Mouse (Mus musculus): Measurements from ENCODE around the gene Ascl1. TPM values are rescaled to one million over a fixed set of nuclear protein-coding genes. Genes with fewer than 3 reads are reported as not detected.

Gene Ascl1
- polyA plus RNA-seq (2012; rRNA removed): 0.04 TPM in 1 of 2 replicates, not detected in the other

DNA sequence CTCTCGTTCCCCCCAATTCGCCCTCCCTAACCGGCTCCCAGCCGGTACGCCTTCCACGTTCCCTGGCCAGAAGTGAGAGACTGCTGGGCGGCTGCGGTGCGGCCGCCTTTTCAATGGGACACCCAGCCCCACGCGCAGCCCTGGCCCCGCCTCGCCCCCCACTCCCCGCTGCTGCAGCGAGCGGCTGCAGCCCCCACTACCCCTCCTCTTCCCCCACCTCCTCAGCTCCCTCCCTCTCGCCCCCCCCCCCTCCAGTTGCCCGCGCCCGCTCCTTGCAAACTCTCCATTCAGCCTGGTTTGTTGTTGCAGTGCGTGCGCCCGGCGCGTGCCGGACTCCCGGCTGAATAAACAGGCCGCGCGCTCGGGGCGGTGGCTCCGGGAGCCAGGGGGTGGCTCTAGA lies at the start of gene Ascl1:
Gene Ascl1 (minus strand): TSS at position 85 of the 400 bp plus-strand sequence.
- Histone ChIP-seq H3K27ac (ENCODE audit: control insufficient read depth, insufficient read depth, low read depth, low read length) (no peak within 1 kb of the TSS), H3K36me3 (ENCODE audit: control insufficient read depth, insufficient read depth, low read length) (no peaks in the 10 kb centered on the region), H3K4me1 (ENCODE audit: control insufficient read depth, insufficient read depth, low read length) (peaks cover 7% of the 10 kb centered on the region; the same call in 1 of the 2 replicates), H3K27me3 (ENCODE audit: control insufficient read depth, insufficient read depth, low read length) (no peaks in the 10 kb centered on the region), H3K4me3 (ENCODE audit: control insufficient read depth, low read depth, low read length) (peak within 1 kb of the TSS; percentile 30)
- TF ChIP-seq POLR2A (IDR thresholded peaks at IDR 0.05; ENCODE audit: control insufficient read depth, low read depth, low read length): no peak
- no peak for TF ChIP-seq CTCF (IDR thresholded peaks at IDR 0.05; ENCODE audit: control insufficient read depth, insufficient read depth, insufficient replicate concordance, low read depth, low read length)

DNA sequence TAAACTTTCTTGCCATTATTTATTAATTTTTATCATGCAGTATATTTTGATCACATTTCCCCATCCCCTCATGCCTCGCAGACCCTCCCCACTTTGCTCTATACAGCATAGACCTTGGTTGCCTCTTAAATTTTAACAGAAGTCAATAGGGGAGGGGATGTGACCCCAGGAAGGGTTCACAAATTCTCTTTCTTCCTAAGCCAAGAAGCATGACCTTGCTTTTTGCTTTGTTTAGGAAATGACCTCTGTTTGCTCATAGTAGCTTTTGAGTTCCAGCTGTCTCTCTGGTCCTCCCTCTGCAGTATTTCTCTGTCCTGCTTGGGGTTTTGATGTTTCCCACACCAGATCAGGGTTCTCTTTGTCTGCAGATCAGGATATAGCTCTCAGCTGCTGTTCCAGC lies 40.7 kb upstream of the Ascl1 start:
- H3K27ac ChIP-seq (ENCODE audit: control insufficient read depth, insufficient read depth, low read depth, low read length): no peak overlapping the region
- H3K27me3 ChIP-seq (ENCODE audit: control insufficient read depth, insufficient read depth, low read length): no peaks in the 10 kb centered on the region
- TF ChIP-seq POLR2A (IDR thresholded peaks at IDR 0.05; ENCODE audit: control insufficient read depth, low read depth, low read length): no peak
- TF ChIP-seq CTCF (IDR thresholded peaks at IDR 0.05; ENCODE audit: control insufficient read depth, insufficient read depth, insufficient replicate concordance, low read depth, low read length): no peak
- no peaks in the 10 kb centered on the region for H3K36me3 ChIP-seq (ENCODE audit: control insufficient read depth, insufficient read depth, low read length)
- no peak overlapping the region for H3K4me3 ChIP-seq (ENCODE audit: control insufficient read depth, low read depth, low read length)
- no peaks in the 10 kb centered on the region for H3K4me1 ChIP-seq (ENCODE audit: control insufficient read depth, insufficient read depth, low read length)

DNA sequence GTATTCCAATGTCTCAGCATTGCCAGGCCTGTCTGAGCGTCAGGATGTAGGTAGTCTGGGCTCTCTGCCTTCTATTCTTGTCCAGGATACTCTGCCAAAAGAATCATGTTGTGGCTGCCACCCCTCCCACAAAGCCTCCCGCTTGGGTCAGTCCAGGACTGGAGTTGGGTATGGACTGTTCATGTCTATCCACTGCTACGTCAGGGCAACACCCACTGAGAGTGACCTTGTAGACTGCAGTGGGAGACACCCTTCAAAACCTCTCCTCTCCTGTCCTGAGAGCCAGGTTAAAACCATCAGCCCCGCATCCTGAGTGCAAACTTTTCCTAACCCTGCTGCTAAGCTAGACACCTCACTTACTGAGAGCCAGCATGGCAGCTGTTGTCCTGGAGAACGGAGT lies 28.2 kb upstream of the Ascl1 start, which contains the start of gene Pah:
Gene Pah (plus strand): TSS at position 150 of the 400 bp plus-strand sequence.
- Histone ChIP-seq H3K4me1 (ENCODE audit: control insufficient read depth, insufficient read depth, low read length) (no peaks in the 10 kb centered on the region), H3K4me3 (ENCODE audit: control insufficient read depth, low read depth, low read length) (no peak within 1 kb of the TSS), H3K27ac (ENCODE audit: control insufficient read depth, insufficient read depth, low read depth, low read length) (no peak within 1 kb of the TSS), H3K36me3 (ENCODE audit: control insufficient read depth, insufficient read depth, low read length) (no peaks in the 10 kb centered on the region), H3K27me3 (ENCODE audit: control insufficient read depth, insufficient read depth, low read length) (no peaks in the 10 kb centered on the region)
- TF ChIP-seq CTCF (IDR thresholded peaks at IDR 0.05; ENCODE audit: control insufficient read depth, insufficient read depth, insufficient replicate concordance, low read depth, low read length): no peak

DNA sequence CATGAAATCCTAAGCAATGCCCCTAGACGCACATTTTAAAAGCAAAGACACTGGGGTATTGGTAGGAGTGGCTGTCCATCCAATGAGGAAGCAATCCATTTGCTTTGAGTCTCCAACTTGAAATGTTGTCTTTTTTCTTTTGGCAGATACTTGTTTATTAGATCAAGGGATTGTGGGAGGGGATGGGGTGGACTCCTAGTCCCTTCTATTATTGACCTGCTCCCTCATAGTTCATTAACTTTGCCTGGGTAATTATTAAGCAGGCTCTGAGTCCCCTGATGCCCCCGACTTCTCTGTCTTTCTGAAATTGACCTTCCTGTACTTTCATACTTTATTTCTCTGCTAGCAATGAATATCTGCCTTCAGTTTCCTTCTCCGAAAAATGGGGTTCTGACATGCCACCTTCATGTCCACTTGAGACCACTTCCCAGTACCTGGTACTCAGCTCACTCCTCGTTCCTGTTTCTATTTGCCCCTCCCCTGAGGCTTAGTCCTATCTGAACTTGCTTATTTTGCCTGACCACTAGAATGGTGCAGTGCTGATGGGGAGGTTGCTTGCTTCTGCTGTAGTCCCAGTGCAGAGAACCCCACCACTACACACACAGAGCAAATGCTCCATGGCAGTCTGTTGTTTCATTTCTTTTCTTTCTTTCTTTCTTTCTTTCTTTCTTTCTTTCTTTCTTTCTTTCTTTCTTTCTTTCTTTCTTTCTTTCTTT lies 27.1 kb upstream of the Ascl1 start:
- no peak overlapping the region for H3K4me3 ChIP-seq (ENCODE audit: control insufficient read depth, low read depth, low read length)
- H3K4me1 ChIP-seq (ENCODE audit: control insufficient read depth, insufficient read depth, low read length): 0 out of 2 replicates have a peak, but pooled peaks cover 2% of the 10 kb centered on the region
- no peaks in the 10 kb centered on the region for H3K27me3 ChIP-seq (ENCODE audit: control insufficient read depth, insufficient read depth, low read length)
- H3K36me3 ChIP-seq (ENCODE audit: control insufficient read depth, insufficient read depth, low read length): no peaks in the 10 kb centered on the region
- TF ChIP-seq CTCF (IDR thresholded peaks at IDR 0.05; ENCODE audit: control insufficient read depth, insufficient read depth, insufficient replicate concordance, low read depth, low read length) (no peak), POLR2A (IDR thresholded peaks at IDR 0.05; ENCODE audit: control insufficient read depth, low read depth, low read length) (no peak)
- H3K27ac ChIP-seq (ENCODE audit: control insufficient read depth, insufficient read depth, low read depth, low read length): no peak overlapping the region

DNA sequence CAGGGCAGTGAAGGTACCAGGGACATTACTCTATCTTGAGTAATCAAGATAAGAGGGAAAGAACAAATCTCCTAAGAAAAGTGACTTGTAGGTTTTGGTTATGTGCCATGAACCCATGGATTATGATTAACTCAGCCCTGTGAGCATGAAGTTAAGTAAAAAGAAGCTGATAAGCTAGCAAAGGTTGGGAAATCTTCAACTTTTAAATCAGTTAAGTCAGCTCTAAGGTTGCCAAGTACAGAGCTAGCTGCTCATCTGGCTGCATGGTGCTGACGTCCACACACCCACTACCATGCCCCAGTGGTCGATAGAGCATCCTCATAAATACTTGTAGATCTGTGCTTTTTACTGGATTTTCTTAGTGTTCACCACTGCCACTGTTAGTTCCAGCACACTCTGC lies 25.1 kb upstream of the Ascl1 start:
- Histone ChIP-seq H3K4me3 (ENCODE audit: control insufficient read depth, low read depth, low read length) (no peak overlapping the region), H3K36me3 (ENCODE audit: control insufficient read depth, insufficient read depth, low read length) (no peaks in the 10 kb centered on the region), H3K27me3 (ENCODE audit: control insufficient read depth, insufficient read depth, low read length) (no peaks in the 10 kb centered on the region), H3K4me1 (ENCODE audit: control insufficient read depth, insufficient read depth, low read length) (0 out of 2 replicates have a peak, but pooled peaks cover 2% of the 10 kb centered on the region), H3K27ac (ENCODE audit: control insufficient read depth, insufficient read depth, low read depth, low read length) (no peak overlapping the region)
- TF ChIP-seq POLR2A (IDR thresholded peaks at IDR 0.05; ENCODE audit: control insufficient read depth, low read depth, low read length) (no peak), CTCF (IDR thresholded peaks at IDR 0.05; ENCODE audit: control insufficient read depth, insufficient read depth, insufficient replicate concordance, low read depth, low read length) (no peak)

DNA sequence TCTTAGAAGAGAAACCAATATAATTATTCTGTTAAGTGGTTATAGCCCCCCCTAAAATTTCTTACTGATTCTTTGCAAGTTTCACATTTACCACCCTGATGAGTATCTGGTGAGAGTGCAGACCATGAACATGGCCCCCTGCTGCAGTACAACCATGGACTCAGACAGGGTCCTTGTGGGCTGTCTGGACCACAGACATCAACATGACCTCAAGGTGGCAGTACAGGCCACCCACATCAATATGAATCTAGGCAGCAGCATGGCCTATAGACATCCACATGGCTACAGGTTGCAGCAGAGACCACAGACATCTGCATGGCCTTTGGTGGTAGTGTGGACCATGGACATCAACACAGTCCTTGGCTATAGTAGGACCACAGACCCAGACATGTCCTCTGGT lies 19.6 kb upstream of the Ascl1 start:
- Histone ChIP-seq H3K4me1 (ENCODE audit: control insufficient read depth, insufficient read depth, low read length) (0 out of 2 replicates have a peak, but pooled peaks cover 2% of the 10 kb centered on the region), H3K4me3 (ENCODE audit: control insufficient read depth, low read depth, low read length) (no peak overlapping the region), H3K27me3 (ENCODE audit: control insufficient read depth, insufficient read depth, low read length) (no peaks in the 10 kb centered on the region), H3K36me3 (ENCODE audit: control insufficient read depth, insufficient read depth, low read length) (no peaks in the 10 kb centered on the region), H3K27ac (ENCODE audit: control insufficient read depth, insufficient read depth, low read depth, low read length) (no peak overlapping the region)
- no peak for TF ChIP-seq POLR2A (IDR thresholded peaks at IDR 0.05; ENCODE audit: control insufficient read depth, low read depth, low read length)
- TF ChIP-seq CTCF (IDR thresholded peaks at IDR 0.05; ENCODE audit: control insufficient read depth, insufficient read depth, insufficient replicate concordance, low read depth, low read length): peak; percentile 18; the same call in 1 of the 2 replicates

DNA sequence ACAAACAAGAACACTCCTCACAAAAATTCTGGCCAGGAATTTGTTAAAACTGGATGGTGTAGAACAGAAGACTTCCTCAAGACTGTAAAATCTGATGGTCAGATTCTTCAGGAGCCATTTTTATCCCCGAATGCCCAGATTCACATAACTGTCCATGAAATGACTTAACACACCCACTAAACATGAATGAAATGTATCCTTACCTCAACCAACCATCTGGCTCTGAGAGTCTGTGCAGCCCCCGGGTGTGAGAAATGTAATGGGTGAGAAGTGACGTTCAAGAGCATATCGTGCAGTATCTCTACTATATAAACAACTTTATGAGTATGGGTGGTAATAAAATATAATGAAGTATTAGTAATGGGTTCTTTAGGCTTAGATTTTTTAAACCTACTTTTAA lies 15.1 kb upstream of the Ascl1 start:
- no peaks in the 10 kb centered on the region for H3K27me3 ChIP-seq (ENCODE audit: control insufficient read depth, insufficient read depth, low read length)
- H3K4me3 ChIP-seq (ENCODE audit: control insufficient read depth, low read depth, low read length): no peak overlapping the region
- no peaks in the 10 kb centered on the region for H3K4me1 ChIP-seq (ENCODE audit: control insufficient read depth, insufficient read depth, low read length)
- H3K27ac ChIP-seq (ENCODE audit: control insufficient read depth, insufficient read depth, low read depth, low read length): no peak overlapping the region
- H3K36me3 ChIP-seq (ENCODE audit: control insufficient read depth, insufficient read depth, low read length): no peaks in the 10 kb centered on the region
- no peak for TF ChIP-seq CTCF (IDR thresholded peaks at IDR 0.05; ENCODE audit: control insufficient read depth, insufficient read depth, insufficient replicate concordance, low read depth, low read length)
- no peak for TF ChIP-seq POLR2A (IDR thresholded peaks at IDR 0.05; ENCODE audit: control insufficient read depth, low read depth, low read length)
